Mouse (Mus musculus): Measurements from ENCODE around the gene Gm28035.

DNA sequence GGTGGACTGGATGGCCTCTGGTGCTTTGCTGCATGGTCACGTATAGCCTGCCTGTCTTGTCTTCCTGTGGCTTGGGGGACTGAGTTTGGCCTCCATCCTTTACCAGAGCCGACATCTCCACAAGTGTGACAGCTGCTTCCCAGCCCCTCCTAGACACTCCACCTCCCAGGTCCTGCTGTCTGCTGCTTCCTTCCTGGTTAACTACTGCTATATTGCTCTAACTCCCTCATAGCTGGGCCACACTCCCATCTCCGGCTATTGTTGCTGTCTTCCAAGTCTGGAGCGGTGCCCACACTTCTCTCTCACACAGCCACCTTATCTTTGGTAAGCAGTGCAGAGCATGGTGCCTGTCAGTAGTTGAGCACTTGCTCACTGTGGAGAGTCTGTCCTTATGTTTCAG, 590 bp upstream of the Gm28035 start:
- no peak for TF ChIP-seq POLR2A (IDR thresholded peaks at IDR 0.05; ENCODE audit: insufficient read depth, low read depth, low read length)
- no peak for TF ChIP-seq CTCF (IDR thresholded peaks at IDR 0.05; ENCODE audit: insufficient read depth, low read depth, low read length)

Measured in olfactory bulb, adult 2 months (tissue).